Mouse (Mus musculus): Measurements from ENCODE around the gene Dgkh.
"Not testable (repeated sequence)": the region's sequence is repeated elsewhere in the genome, so short reads cannot be mapped to it uniquely, and the experiment has no call there.

The Dgkh gene

GRCm38 (mm10) chr14:78732617-78733312, at the start of gene Dgkh:
TSS of gene Dgkh (minus strand) at chr14:78732776.
- peak; percentile 94 to 96 for DNase-seq

GRCm38 (mm10) chr14:78777215-78777614, 44.6 kb upstream of the Dgkh start:
- no peak for DNase-seq

DNA sequence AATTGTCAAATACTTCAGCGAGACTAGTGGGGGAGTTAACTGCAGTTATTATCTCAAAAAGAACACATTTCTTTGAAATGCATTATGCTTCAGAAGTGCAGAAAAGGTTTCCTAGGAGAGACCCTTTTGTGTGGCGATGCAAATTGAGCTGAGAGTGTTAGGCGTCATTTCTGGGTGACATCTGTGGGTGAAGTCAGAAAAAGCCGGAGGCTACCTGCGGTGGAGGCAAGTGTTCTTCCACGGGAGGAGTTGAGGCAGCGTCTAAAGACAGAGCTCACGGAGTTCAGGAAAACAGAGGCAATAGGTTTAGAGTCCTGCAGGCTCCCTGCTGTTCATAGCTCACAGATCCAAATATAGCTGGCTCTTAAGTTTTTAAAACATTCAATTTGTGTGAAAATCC, 44.1 kb upstream of the Dgkh start:
- DNase-seq: no peak

GRCm38 (mm10) chr14:78775699-78776098, 43.1 kb upstream of the Dgkh start:
- no peak for DNase-seq

DNA sequence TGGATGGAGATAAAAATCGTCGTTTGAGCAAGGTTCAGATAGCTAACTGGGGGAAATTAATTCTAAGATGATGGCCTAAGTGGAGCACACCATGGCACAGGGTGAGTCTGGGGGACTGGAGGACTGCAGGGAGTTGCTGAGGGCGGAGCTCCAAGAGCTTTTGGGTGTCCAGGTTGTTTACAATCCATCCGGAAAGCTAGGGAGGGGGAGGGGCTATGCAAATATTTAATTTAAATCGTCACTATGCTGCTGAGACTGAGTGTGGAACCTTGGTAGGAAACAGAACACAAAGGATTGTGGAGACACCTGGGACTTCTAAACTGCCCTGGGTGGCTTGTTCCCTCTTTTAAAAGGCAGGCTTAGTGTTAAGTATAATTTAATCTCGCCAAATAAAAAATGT, 42.6 kb upstream of the Dgkh start:
- no peak for DNase-seq

GRCm38 (mm10) chr14:78770457-78770856, 37.9 kb upstream of the Dgkh start:
- DNase-seq: no peak

- DNase-seq: no peak
These were observed 28.5 kb upstream of the Dgkh start for GRCm38 (mm10) chr14:78761064-78761463.

DNA sequence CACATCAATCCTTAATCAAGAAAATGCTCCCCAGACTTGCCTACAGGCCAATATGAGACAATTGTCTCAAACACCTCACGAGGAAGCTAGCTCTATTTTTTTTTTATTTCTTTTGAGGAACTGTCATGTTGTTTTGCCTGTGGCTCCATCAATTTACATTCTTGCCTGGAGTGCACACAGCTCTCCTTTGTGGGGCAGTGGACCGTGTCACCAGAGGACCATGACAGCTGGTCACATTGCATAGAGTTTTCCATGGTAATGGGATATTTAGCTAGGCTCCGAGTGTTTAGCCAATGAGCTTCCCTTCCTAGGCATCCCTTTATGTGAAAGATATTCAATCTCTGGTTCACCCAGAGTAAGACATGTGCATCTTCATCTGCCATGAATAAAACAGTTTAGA, 26.9 kb upstream of the Dgkh start:
- no peak for DNase-seq

- DNase-seq: peak; percentile 38 to 49
These were observed 22.7 kb upstream of the Dgkh start for GRCm38 (mm10) chr14:78755316-78755715.

- no peak for DNase-seq
These were observed 16.1 kb upstream of the Dgkh start for GRCm38 (mm10) chr14:78748692-78749091.

GRCm38 (mm10) chr14:78747969-78748651, 15.5 kb upstream of the Dgkh start:
- DNase-seq: no peak

- no peak for DNase-seq
These were observed 14.9 kb upstream of the Dgkh start for GRCm38 (mm10) chr14:78747454-78747853.

- DNase-seq: no peak
These were observed 2.0 kb upstream of the Dgkh start for GRCm38 (mm10) chr14:78734605-78735004.

DNA sequence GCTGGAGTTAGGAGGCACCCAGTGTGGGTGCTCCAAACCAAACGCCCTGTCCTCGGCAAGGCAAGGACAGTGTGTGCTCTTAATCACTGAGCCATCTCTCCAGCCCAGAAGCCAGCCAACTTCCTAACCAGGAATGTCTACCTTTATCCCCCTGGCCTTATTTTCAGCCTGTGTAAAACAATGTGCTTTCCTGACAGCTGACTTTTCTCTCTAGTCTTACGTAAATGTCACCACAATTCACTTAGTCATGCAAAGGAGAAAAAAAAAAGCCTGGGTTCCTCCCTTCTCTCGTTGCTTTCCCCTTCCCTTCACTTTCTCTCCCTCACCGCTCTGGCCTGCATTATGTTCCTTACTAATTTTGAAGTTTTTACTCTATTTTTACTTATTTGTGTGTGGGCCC, 1.6 kb upstream of the Dgkh start:
- not testable (repeated sequence) for DNase-seq

- DNase-seq: peak in 1 of 2 experiments; percentile 19
These were observed 945 bp upstream of the Dgkh start for GRCm38 (mm10) chr14:78733366-78734076.

DNA sequence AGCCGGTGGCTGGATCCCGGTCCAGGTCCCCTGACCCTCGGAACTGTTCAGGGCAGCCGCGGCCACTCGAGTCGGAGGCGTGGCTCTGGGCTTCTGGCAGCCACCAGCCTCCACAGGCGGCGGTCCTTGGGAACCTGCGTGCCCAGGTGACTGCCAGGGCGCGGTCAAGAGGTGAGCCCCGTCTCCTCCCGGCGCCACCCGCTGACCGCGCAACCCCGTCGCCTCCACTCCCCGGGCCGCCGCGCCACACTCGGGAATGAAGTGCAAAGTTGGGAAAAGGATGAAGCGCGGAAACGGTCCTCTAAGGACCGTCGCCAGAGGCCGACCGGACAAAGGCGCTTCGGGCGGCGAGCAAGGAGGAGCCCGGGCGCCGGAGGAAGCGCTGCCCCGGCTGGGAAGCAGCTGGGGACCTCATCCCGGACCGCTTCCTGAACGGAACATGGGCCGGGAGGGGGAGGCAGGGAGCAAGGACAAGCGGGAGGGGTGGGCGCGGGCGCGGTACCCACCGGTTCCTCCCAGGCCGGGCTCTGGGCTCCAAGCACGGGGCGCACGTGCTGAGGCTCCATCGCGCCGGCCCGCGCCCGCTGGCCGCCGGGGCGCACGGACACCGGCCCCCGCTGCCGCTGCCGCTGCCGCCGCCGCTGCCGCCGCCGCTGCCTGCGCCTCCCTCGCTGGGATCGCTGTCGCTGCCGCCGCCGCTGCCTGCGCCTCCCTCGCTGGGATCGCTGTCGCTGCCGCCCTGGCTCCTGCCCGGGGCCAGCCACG, 542 bp downstream of the Dgkh start:
- peak; percentile 63 to 81 for DNase-seq

DNA sequence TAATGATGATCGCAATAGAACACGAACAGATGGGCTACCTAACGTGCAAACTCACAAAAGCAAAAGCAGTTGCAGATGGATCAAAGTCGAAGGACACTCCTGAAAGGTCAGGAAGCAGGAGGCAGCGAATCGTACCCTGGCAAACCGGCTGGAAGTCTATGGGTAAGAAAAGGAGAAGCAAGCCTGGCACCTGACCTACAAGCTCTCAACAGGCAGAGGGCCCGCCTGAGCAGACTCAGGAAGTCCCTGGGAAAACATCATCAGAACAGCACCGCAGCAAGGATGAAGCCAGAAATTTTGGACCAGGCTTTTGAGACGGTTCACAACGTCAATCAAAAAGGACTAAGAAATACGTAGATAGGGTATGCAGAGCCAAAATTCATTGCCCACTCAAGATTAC, 1.3 kb downstream of the Dgkh start:
- DNase-seq: peak; percentile 46 to 47

- no peak for DNase-seq
These were observed 6.6 kb downstream of the Dgkh start for GRCm38 (mm10) chr14:78725976-78726375.

- DNase-seq: peak; percentile 31 to 36
These were observed 7.1 kb downstream of the Dgkh start for GRCm38 (mm10) chr14:78725307-78725956.

- DNase-seq: peak; percentile 80 to 86
These were observed 7.9 kb downstream of the Dgkh start for GRCm38 (mm10) chr14:78724414-78725306.

GRCm38 (mm10) chr14:78723655-78724054, 8.9 kb downstream of the Dgkh start:
- DNase-seq: not testable (repeated sequence)
